Mouse (Mus musculus): ENCODE measurements around the gene Zfp746.

Gene Zfp746

GRCm38 (mm10) chr6:48047114-48047449, 39.3 kb downstream of the Zfp746 start:
- no peak for DNase-seq (ENCODE audit: low spot score)

GRCm38 (mm10) chr6:48032661-48033060, 53.7 kb downstream of the Zfp746 start:
- no peak for DNase-seq (ENCODE audit: low spot score)

GRCm38 (mm10) chr6:48025905-48026660, 60.3 kb downstream of the Zfp746 start:
- DNase-seq (ENCODE audit: low spot score) = no peak

- no peak for DNase-seq (ENCODE audit: low spot score)
These were observed 61.4 kb downstream of the Zfp746 start for GRCm38 (mm10) chr6:48024994-48025345.

- peak; percentile 46 for DNase-seq (ENCODE audit: low spot score)
These were observed 61.9 kb downstream of the Zfp746 start for GRCm38 (mm10) chr6:48024330-48024993.

GRCm38 (mm10) chr6:48022672-48023071, 63.7 kb downstream of the Zfp746 start:
- DNase-seq (ENCODE audit: low spot score) = no peak

GRCm38 (mm10) chr6:48021678-48022077, 64.7 kb downstream of the Zfp746 start:
- DNase-seq (ENCODE audit: low spot score) = no peak

- no peak for DNase-seq (ENCODE audit: low spot score)
These were observed 66.4 kb downstream of the Zfp746 start for GRCm38 (mm10) chr6:48020006-48020405.

- DNase-seq (ENCODE audit: low spot score) = no peak
These were observed 69.6 kb downstream of the Zfp746 start for GRCm38 (mm10) chr6:48016841-48017240.

GRCm38 (mm10) chr6:48016090-48016521, 70.3 kb downstream of the Zfp746 start:
- DNase-seq (ENCODE audit: low spot score) = peak; percentile 80

All from layer of hippocampus, adult 11-12 months (tissue).